Mouse (Mus musculus): ENCODE data around the gene Lrp1. TPM values are rescaled to one million over a fixed set of nuclear protein-coding genes. Genes with fewer than 3 reads are reported as not detected.

Gene Lrp1
- polyA plus RNA-seq, 1 experiment from 2014 or later: 51.8 TPM

GRCm38 (mm10) chr10:127544375-127544774 lies 76.6 kb downstream of the Lrp1 start:
- Histone ChIP-seq H3K36me3 (peaks cover 95% of the 10 kb centered on the region), H3K9me3 (no peaks in the 10 kb centered on the region), H3K4me1 (no peaks in the 10 kb centered on the region; the same call in 1 of the 2 replicates), H3K4me3 (no peak overlapping the region), H3K27ac (no peak overlapping the region), H3K27me3 (ENCODE audit: insufficient read depth, poor library complexity, severe bottlenecking) (peaks cover 7% of the 10 kb centered on the region; the same call in 1 of the 2 replicates)
- WGBS: 91% methylated on average over 20 of the region's 20 CpGs
- DNase-seq (ENCODE audit: low spot score): no peak

- Histone ChIP-seq H3K9me3 (no peaks in the 10 kb centered on the region), H3K27me3 (ENCODE audit: insufficient read depth, poor library complexity, severe bottlenecking) (peaks cover 10% of the 10 kb centered on the region; the same call in 1 of the 2 replicates), H3K27ac (no peak overlapping the region), H3K36me3 (peaks cover 95% of the 10 kb centered on the region), H3K4me3 (no peak overlapping the region), H3K4me1 (no peaks in the 10 kb centered on the region; the same call in 1 of the 2 replicates)
- WGBS: 81% methylated on average over 3 of the region's 3 CpGs
- no peak for DNase-seq (ENCODE audit: low spot score)
Measured at GRCm38 (mm10) chr10:127543916-127544315, 77.0 kb downstream of the Lrp1 start.

- H3K4me3 ChIP-seq: no peak overlapping the region
- H3K36me3 ChIP-seq: peaks cover 89% of the 10 kb centered on the region
- peaks cover 3% of the 10 kb centered on the region; the same call in 1 of the 2 replicates for H3K4me1 ChIP-seq
- peaks cover 10% of the 10 kb centered on the region; the same call in 1 of the 2 replicates for H3K27me3 ChIP-seq (ENCODE audit: insufficient read depth, poor library complexity, severe bottlenecking)
- H3K27ac ChIP-seq: no peak overlapping the region
- 63% methylated on average over 6 of the region's 6 CpGs for WGBS
- DNase-seq (ENCODE audit: low spot score): no peak
- no peaks in the 10 kb centered on the region for H3K9me3 ChIP-seq
Measured at GRCm38 (mm10) chr10:127542720-127543119, 78.2 kb downstream of the Lrp1 start.

- Histone ChIP-seq H3K27ac (no peak overlapping the region), H3K4me1 (peaks cover 3% of the 10 kb centered on the region; the same call in 1 of the 2 replicates), H3K27me3 (ENCODE audit: insufficient read depth, poor library complexity, severe bottlenecking) (peaks cover 11% of the 10 kb centered on the region; the same call in 1 of the 2 replicates), H3K4me3 (no peak overlapping the region), H3K36me3 (peaks cover 83% of the 10 kb centered on the region), H3K9me3 (no peaks in the 10 kb centered on the region)
- WGBS: 86% methylated on average over 13 of the region's 13 CpGs
- DNase-seq (ENCODE audit: low spot score): no peak
Measured at GRCm38 (mm10) chr10:127542084-127542483, 78.9 kb downstream of the Lrp1 start.

GRCm38 (mm10) chr10:127541510-127541909 lies 79.4 kb downstream of the Lrp1 start:
- H3K36me3 ChIP-seq: peaks cover 77% of the 10 kb centered on the region

GRCm38 (mm10) chr10:127537854-127538583 lies 82.9 kb downstream of the Lrp1 start:
- DNase-seq (ENCODE audit: low spot score): no peak
- H3K4me3 ChIP-seq: no peak overlapping the region
- H3K4me1 ChIP-seq: peaks cover 21% of the 10 kb centered on the region
- whole genome bisulfite sequencing: 24% methylated on average over 7 of the region's 7 CpGs
- peaks cover 45% of the 10 kb centered on the region for H3K36me3 ChIP-seq
- no peak overlapping the region for H3K27ac ChIP-seq
- H3K9me3 ChIP-seq: no peaks in the 10 kb centered on the region
- H3K27me3 ChIP-seq (ENCODE audit: insufficient read depth, poor library complexity, severe bottlenecking): peaks cover 52% of the 10 kb centered on the region

More at GRCm38 (mm10) chr10:127541510-127541909, 79.4 kb downstream of the Lrp1 start:
- Histone ChIP-seq H3K27me3 (ENCODE audit: insufficient read depth, poor library complexity, severe bottlenecking) (peaks cover 17% of the 10 kb centered on the region), H3K4me3 (no peak overlapping the region), H3K9me3 (no peaks in the 10 kb centered on the region), H3K27ac (no peak overlapping the region), H3K4me1 (peaks cover 3% of the 10 kb centered on the region; the same call in 1 of the 2 replicates)
- 92% methylated on average over 8 of the region's 8 CpGs for WGBS
- DNase-seq (ENCODE audit: low spot score): no peak

GRCm38 (mm10) chr10:127536586-127537314 lies 84.2 kb downstream of the Lrp1 start:
- H3K4me1 ChIP-seq: peaks cover 21% of the 10 kb centered on the region
- peaks cover 65% of the 10 kb centered on the region for H3K27me3 ChIP-seq (ENCODE audit: insufficient read depth, poor library complexity, severe bottlenecking)
- no peak overlapping the region for H3K4me3 ChIP-seq
- no peaks in the 10 kb centered on the region for H3K9me3 ChIP-seq
- no peak overlapping the region for H3K27ac ChIP-seq
- DNase-seq (ENCODE audit: low spot score): no peak
- 9% methylated on average over 8 of the region's 8 CpGs for whole genome bisulfite sequencing
- peaks cover 32% of the 10 kb centered on the region for H3K36me3 ChIP-seq

- 3% methylated on average over 30 of the region's 30 CpGs for WGBS
- Histone ChIP-seq H3K9me3 (no peaks in the 10 kb centered on the region), H3K4me3 (peak overlapping the region; percentile 54), H3K4me1 (peaks cover 27% of the 10 kb centered on the region), H3K27me3 (ENCODE audit: insufficient read depth, poor library complexity, severe bottlenecking) (peaks cover 82% of the 10 kb centered on the region), H3K36me3 (peaks cover 17% of the 10 kb centered on the region), H3K27ac (no peak overlapping the region)
- DNase-seq (ENCODE audit: low spot score): no peak
Measured at GRCm38 (mm10) chr10:127534929-127535384, 86.0 kb downstream of the Lrp1 start.

- Histone ChIP-seq H3K4me3 (peak within 1 kb of the TSS; percentile 54), H3K9me3 (no peaks in the 10 kb centered on the region), H3K27ac (peak within 1 kb of the TSS; percentile 48; the same call in 1 of the 2 replicates), H3K27me3 (ENCODE audit: insufficient read depth, poor library complexity, severe bottlenecking) (peaks cover 82% of the 10 kb centered on the region), H3K4me1 (peaks cover 27% of the 10 kb centered on the region), H3K36me3 (peaks cover 10% of the 10 kb centered on the region)
- no peak for DNase-seq (ENCODE audit: low spot score)
- under 1% methylated on average over 67 of the region's 78 CpGs for WGBS
Measured at GRCm38 (mm10) chr10:127534036-127534928, 86.7 kb downstream of the Lrp1 start, which contains the start of gene Nxph4. TSS of gene Nxph4 (minus strand) at chr10:127534559.

GRCm38 (mm10) chr10:127531548-127531947 lies 89.4 kb downstream of the Lrp1 start:
- Histone ChIP-seq H3K4me3 (no peak overlapping the region), H3K27ac (no peak overlapping the region), H3K36me3 (no peaks in the 10 kb centered on the region), H3K9me3 (no peaks in the 10 kb centered on the region), H3K4me1 (peaks cover 39% of the 10 kb centered on the region), H3K27me3 (ENCODE audit: insufficient read depth, poor library complexity, severe bottlenecking) (peaks cover 100% of the 10 kb centered on the region)
- no peak for DNase-seq (ENCODE audit: low spot score)
- WGBS: 2% methylated on average over 4 of the region's 4 CpGs

- Histone ChIP-seq H3K4me3 (peak overlapping the region; percentile 32), H3K27me3 (ENCODE audit: insufficient read depth, poor library complexity, severe bottlenecking) (peaks cover 100% of the 10 kb centered on the region), H3K9me3 (no peaks in the 10 kb centered on the region), H3K36me3 (no peaks in the 10 kb centered on the region), H3K27ac (no peak overlapping the region), H3K4me1 (peaks cover 45% of the 10 kb centered on the region)
- WGBS: under 1% methylated on average over 23 of the region's 25 CpGs
- no peak for DNase-seq (ENCODE audit: low spot score)
Measured at GRCm38 (mm10) chr10:127530945-127531344, 90.0 kb downstream of the Lrp1 start.

- 4% methylated on average over 17 of the region's 17 CpGs for WGBS
- Histone ChIP-seq H3K9me3 (no peaks in the 10 kb centered on the region), H3K27ac (no peak overlapping the region), H3K36me3 (no peaks in the 10 kb centered on the region), H3K4me3 (0 out of 2 replicates have a peak overlapping the region, but pooled peaks have one; percentile 27), H3K27me3 (ENCODE audit: insufficient read depth, poor library complexity, severe bottlenecking) (peaks cover 98% of the 10 kb centered on the region), H3K4me1 (peaks cover 38% of the 10 kb centered on the region)
- no peak for DNase-seq (ENCODE audit: low spot score)
Measured at GRCm38 (mm10) chr10:127527481-127527880, 93.5 kb downstream of the Lrp1 start.

All from heart, embryonic 10.5 days (tissue).